Mouse (Mus musculus) brain, embryonic 14.5 days (tissue): ENCODE measurements around the gene Brsk2. TPM values are rescaled to one million over a fixed set of nuclear protein-coding genes. Genes with fewer than 3 reads are reported as not detected.

Source experiments
- DNase-seq: peaks from one replicate; pipeline ENCODE4 v3.0.0-alpha.2; 2011; ENCODE audit warnings: low read depth
- CTCF ChIP-seq: fragments of 200-500 bp; IDR thresholded peaks from 2 replicates; pipeline ENCODE4 v1.5.1; 2012; ENCODE audit warnings: inconsistent platforms, mild to moderate bottlenecking, moderate library complexity, borderline replicate concordance; ENCODE audit not compliant: insufficient read depth, insufficient read length; ENCODE audit errors: extremely low read depth
- POLR2A ChIP-seq: fragments of 200-500 bp; IDR thresholded peaks from 2 replicates; pipeline ENCODE4 v1.6.1; 2012; ENCODE audit warnings: mild to moderate bottlenecking, inconsistent platforms, borderline replicate concordance; ENCODE audit not compliant: poor library complexity, insufficient read depth, insufficient read length, severe bottlenecking; ENCODE audit errors: extremely low read depth
- polyA plus RNA-seq: library from polyadenylated mRNA; depleted of rRNA; stranded (reverse); fragments of >200 nt; gene quantifications from 2 replicates; pipeline ENCODE4 v1.2.3, GENCODE M21; 2012

The Brsk2 gene
- polyA plus RNA-seq, 1 experiment: 184 TPM

DNA sequence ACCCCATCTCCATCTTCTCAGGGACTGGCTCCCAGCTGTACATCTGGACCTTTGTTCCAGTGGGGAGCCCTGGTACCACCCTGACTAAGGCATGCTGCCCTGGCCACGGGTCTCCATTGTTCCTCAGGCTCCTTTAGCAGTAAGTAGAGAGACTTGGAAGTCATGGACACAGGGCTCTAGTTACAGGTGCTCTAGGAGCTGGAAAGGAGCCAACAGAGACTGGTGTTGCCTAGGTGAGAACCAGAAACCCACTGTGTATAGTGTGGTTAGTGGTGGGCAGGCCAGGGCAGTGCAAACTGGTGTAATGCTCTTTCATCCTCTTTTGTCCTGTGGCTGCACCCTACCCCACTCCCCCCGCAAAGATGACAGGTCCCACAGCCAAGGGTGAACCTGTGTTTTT lies 41.6 kb downstream of the Brsk2 start:
- TF ChIP-seq POLR2A (no peak), CTCF (no peak)
- no peak for DNase-seq

DNA sequence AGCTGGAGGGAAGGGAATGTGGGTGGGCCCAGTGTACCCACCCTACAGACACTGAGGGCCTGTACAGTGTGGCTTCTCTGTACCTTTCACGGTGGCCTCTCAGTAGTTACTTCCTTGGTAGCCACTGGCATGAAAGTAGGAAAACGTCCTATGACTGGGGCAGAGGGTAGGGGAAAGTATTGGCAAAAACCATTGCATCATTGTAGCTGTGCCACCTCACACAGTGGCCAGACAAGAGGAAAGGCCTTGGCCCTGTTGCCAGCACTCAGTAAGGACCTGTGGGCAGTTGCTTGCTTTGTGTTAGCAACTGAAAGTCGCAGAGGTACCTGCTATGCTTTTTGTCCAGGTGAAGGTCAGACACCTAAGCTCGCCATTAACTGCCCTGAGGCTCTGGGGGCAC lies 44.6 kb downstream of the Brsk2 start:
- TF ChIP-seq CTCF (no peak), POLR2A (no peak)
- no peak for DNase-seq

DNA sequence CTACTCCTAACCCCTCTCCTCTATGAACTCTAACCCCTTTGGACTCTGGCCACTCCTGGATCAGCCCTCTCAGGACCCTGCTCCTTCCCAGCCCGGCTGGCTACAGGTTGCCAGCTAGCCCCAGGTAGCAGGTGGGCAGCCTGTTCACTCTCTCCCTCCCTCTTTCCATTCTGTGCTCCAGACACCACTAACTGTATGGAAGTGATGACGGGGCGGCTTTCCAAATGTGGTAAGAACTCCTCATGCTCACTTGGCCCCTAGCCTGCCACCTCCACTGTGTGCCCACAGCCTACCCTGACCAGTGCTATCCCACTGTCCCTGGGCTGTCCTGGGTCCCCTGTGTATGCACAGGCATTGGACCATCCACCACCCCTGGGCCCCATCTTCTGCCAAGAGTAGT lies 51.1 kb downstream of the Brsk2 start:
- TF ChIP-seq POLR2A (no peak), CTCF (no peak)
- no peak for DNase-seq

DNA sequence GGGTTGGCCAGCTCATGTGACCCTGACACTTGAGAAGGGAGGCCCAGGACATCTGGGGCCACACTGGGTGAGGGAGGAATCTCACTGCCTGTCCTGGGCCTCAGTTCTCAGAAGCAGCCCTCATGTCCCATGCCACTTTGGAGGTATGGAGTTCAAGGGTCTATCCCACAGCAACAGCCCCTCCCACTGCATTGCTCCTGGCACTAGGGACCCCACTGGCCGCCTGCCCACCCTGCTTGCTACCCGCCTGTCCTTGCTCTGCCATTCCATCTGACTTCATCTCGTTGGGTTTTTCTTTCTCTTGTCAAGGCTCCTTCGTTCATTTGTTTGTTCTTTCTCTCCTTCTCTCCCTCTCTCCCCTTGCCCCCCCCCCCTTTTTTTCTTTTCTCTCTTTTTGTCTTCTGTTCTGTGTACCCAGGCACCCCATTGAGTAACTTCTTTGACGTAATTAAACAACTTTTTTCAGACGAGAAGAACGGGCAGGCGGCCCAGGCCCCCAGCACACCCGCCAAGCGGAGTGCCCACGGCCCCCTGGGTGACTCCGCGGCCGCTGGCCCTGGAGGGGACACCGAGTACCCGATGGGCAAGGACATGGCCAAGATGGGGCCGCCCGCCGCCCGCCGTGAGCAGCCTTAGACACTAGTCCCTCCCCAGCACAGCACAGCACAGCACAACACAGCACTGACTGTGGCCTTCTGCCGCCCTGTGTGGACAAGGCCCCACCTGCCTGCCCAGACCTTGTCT lies 52.2 kb downstream of the Brsk2 start:
- DNase-seq: peak; percentile 31
- TF ChIP-seq POLR2A (no peak), CTCF (no peak)

DNA sequence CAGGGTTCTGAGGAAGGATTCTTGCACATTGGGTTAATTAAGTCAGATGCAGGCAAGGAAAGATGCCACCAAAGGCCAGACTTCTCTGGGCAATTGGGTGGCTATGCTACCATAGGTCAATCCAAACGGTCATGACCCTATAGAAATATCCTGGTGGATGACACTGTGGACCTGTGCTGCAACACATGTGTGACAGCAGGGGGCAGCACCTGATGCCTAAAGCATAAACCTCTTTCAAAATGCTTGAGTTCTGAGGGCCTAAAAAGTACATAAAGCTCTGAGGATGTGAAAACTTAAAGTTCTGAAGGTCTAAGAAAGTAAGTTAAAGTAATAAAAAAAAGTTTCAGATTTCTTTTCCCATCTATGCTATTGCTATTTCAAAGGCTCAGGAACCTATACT lies 67.0 kb downstream of the Brsk2 start:
- peak; percentile 70; the same call in 1 of the 2 replicates for TF ChIP-seq CTCF
- no peak for TF ChIP-seq POLR2A
- DNase-seq: peak; percentile 62

DNA sequence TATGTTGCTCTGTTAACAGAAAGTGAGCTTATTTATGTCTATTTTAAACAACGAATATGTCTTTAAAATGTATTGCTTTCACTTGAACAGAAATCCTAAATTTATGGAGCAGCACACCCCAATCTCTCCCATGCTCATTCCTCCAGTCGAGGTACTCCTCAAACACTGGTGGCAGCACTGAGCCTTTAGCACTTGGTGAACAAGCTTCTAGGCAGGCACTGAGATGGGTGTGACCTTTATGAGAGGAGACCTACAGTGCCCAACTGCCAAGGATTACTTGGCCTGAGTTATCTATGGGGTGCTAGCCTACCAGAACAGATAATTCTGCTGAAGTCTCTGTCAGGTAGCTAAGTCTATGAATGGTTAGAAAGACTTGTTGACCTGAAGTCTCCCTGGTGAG lies 70.1 kb downstream of the Brsk2 start:
- no peak for DNase-seq
- TF ChIP-seq CTCF: no peak
- TF ChIP-seq POLR2A: no peak

DNA sequence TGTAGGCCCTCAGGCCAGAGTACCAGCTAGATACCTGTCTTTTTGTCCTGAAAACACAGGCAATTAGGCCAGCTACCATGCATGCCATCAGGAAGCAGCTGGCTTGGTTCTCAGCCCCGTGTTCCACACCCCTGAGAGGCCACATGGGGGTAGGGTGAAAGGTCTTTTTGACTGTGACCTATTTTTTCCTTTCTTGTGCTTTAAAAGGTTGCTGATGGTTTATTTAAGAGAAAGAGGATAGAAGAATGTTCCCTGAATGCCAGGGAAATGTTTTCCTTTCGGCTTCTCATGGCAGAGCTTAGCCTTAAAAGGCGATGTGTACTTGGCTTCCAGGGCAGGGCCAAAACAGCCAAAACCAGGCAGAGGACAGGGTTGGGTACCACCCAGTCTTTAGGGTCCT lies 71.3 kb downstream of the Brsk2 start:
- TF ChIP-seq POLR2A: no peak
- no peak for TF ChIP-seq CTCF
- no peak for DNase-seq

DNA sequence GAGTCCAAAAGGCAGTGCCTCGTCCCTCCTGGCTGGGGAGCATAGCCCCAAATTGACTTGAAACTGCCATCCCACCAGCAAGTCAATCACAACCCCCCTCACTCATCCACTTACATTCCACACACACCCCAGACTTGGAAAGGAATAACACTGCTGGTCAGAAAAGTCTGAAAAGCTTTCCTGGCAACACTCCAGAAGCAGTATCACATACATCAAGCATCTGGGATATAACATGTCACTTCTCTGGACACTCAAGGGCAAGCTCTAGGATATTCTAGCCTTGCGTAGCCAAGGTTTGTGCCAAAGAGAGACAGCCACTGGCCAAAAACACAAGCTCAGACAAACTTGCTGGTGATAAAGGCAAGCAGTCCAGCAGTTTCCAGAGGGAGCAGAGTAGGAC lies 75.6 kb downstream of the Brsk2 start:
- peak; percentile 28 for DNase-seq
- TF ChIP-seq POLR2A (no peak), CTCF (no peak)

DNA sequence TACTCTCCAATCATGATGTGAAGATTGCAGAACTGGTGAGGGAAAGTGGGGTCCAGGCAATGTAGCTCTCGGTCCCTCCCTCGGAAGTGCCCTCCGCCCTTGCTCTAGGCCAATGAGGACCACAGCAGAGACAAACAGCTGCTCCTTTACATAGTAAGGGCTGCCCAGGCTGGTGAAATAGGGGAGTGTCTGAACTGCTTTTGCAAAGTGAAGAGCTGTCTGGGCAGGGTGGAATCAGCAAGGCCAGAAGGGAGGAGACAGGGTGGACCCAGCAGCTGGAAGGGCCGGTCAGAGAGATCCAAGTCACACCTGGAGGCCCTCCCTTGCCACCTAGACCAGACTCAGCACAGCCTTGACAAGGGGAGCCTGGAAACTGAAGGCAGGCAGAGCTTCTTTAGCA lies 76.4 kb downstream of the Brsk2 start:
- TF ChIP-seq POLR2A: no peak
- no peak for TF ChIP-seq CTCF

DNA sequence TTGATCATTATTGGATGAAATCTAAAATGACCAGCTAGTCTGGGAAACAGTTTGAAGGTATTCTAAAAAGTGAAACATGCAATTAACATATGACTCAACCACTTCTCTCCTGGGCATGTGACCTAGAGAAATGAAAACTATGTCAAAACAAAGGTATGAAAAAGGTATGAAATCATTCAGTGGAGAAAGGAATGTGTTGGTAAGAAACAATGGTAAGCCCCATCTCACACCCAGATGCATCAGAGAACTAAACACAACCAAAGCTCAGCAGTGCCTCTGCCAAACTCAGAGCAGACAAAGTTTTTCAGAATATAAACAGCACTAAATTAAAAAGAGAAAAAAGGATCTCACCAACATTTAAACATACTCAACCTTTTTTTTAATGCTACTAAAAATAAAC lies 80.5 kb downstream of the Brsk2 start:
- DNase-seq: no peak
- TF ChIP-seq CTCF: no peak
- no peak for TF ChIP-seq POLR2A

More for the DNA sequence above, 76.4 kb downstream of the Brsk2 start:
- no peak for DNase-seq

DNA sequence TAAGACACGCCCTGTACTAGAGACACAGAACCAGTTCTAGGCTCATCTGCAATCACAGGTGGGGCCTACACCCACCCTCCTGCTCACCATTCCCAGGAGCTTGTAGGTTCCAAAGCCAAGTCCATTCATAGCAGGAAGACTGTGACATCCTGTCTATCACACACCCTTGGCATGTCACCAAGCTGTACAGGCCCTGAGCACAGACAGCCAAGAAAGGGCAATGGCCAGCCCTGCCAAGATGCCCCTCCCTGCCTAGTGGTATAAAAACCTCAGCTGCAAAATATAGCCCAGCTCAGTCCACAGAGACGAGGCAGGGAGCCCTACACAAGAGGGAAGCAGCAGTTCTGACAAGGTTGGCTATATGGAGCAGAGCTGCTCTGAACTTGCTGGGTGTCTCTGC lies 84.6 kb downstream of the Brsk2 start:
- TF ChIP-seq CTCF (no peak), POLR2A (no peak)
- DNase-seq: peak; percentile 9
